Mouse (Mus musculus) forebrain, embryonic 16.5 days (tissue): Measurements from ENCODE around the gene Ush2a. TPM values are rescaled to one million over a fixed set of nuclear protein-coding genes. Genes with fewer than 3 reads are reported as not detected.

Source experiments
- ATAC-seq: fragments of 200-750 bp; cut with Nextera tagmentation; 2 replicates; pipeline ENCODE4 v1.8.0; 2017; ENCODE audit warnings: mild to moderate bottlenecking, moderate library complexity
- H3K27ac ChIP-seq: fragments of 300-500 bp; sonication (generic); 2 replicates; pipeline ENCODE4 v1.5.1; 2014; ENCODE audit warnings: low read length, control low read depth
- H3K27me3 ChIP-seq: fragments of 300-500 bp; sonication (generic); replicated peaks from 2 replicates; pipeline ENCODE4 v1.6.1; 2014; ENCODE audit warnings: low read length; ENCODE audit not compliant: control insufficient read depth, insufficient read depth
- H3K36me3 ChIP-seq: fragments of 300-500 bp; sonication (generic); 2 replicates; pipeline ENCODE4 v1.6.1; 2014; ENCODE audit not compliant: control insufficient read depth, insufficient read depth
- H3K4me1 ChIP-seq: fragments of 300-500 bp; sonication (generic); replicated peaks from 2 replicates; pipeline ENCODE4 v1.6.1; 2014; ENCODE audit warnings: low read length; ENCODE audit not compliant: control insufficient read depth, insufficient read depth
- H3K4me2 ChIP-seq: fragments of 300-500 bp; sonication (generic); 2 replicates; pipeline ENCODE4 v1.6.1; 2014; ENCODE audit warnings: mild to moderate bottlenecking, low read length, control low read depth
- H3K4me3 ChIP-seq: fragments of 300-500 bp; sonication (generic); replicated peaks from 2 replicates; pipeline ENCODE4 v1.5.1; 2014; ENCODE audit warnings: mild to moderate bottlenecking, low read length, control low read depth
- H3K9ac ChIP-seq: fragments of 300-500 bp; sonication (generic); replicated peaks from 2 replicates; pipeline ENCODE4 v1.6.1; 2014; ENCODE audit warnings: low read depth, low read length, control low read depth
- H3K9me3 ChIP-seq: fragments of 300-500 bp; sonication (generic); 2 replicates; pipeline ENCODE4 v1.6.1; 2016; ENCODE audit warnings: low read length; ENCODE audit not compliant: control insufficient read depth
- WGBS: fragments of 180-500 bp; shearing (Covaris S2); extraction: QIAGEN DNeasy Blood & Tissue Kit; methylation state at CpG from one replicate; pipeline ENCODE4 v1.1.7; 2014; 5-methylcytosine and 5-hydroxymethylcytosine counted together
- polyA plus RNA-seq: library from polyadenylated mRNA; unstranded; fragments of >200 nt; fragmentation: Nextera tagmentation; extraction: Ambion mirVana; gene quantifications from 2 replicates; pipeline ENCODE4 v1.2.1, GENCODE M21; 2015

Gene Ush2a
- polyA plus RNA-seq, 1 experiment from 2014 or later, result 0.32 TPM

DNA sequence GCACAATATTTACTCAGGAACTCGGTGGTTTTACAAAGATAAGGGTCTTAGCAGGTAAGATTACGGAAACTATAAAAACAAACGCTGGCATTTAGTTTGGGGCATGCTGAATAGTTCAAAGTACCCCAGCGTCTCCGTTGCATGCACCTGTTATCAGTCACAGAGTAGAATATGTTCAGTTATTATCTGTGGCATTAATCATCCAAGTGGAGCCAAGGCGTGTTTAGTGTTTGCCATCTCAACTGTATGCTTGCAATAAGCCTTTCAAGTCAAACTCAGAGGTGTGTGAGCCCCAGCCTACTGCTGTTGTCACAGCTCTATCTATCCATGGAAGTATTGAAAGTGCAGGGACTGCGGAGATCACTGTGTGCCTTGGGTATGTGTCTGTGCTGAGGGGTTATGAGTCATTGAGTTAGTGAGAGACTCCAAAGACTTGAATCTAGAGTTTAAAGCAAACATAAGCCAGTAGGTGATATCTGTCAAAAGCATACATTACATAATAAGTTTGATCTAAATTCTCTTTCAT, 473.0 kb downstream of the Ush2a start:
- no peak for ATAC-seq
- no peaks in the 10 kb centered on the region for H3K36me3 ChIP-seq
- 89% methylated on average over 7 of the region's 7 CpGs for WGBS
- H3K9ac ChIP-seq, result no peak overlapping the region
- H3K4me2 ChIP-seq, result no peak overlapping the region
- H3K27me3 ChIP-seq, result no peaks in the 10 kb centered on the region
- no peaks in the 10 kb centered on the region for H3K4me1 ChIP-seq
- peaks cover 3% of the 10 kb centered on the region; the same call in 1 of the 2 replicates for H3K9me3 ChIP-seq
- H3K27ac ChIP-seq, result no peak overlapping the region
- no peak overlapping the region for H3K4me3 ChIP-seq

DNA sequence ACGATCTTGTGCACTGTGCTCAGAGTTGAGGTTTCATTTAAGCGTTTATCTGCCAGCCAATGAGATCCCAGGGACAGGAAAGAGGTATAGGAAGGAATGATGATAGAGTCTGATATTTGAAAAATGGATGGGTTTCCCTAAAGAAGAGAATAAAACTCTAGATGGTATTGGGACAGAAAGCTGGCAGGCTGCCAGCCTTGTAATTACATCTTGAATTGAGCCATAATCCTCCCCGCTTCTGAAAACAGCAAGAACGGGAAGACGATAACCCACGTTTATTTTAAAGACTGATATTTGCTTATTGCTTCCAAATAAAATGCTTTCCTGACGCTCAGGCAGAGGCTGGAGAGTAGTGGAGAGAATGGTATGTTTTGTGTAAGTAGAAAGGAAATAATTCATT, 481.1 kb downstream of the Ush2a start:
- Histone ChIP-seq H3K27me3 (no peaks in the 10 kb centered on the region), H3K9me3 (no peaks in the 10 kb centered on the region), H3K36me3 (no peaks in the 10 kb centered on the region), H3K4me2 (no peak overlapping the region), H3K27ac (no peak overlapping the region), H3K4me3 (no peak overlapping the region), H3K4me1 (no peaks in the 10 kb centered on the region; the same call in 1 of the 2 replicates), H3K9ac (no peak overlapping the region)
- 37% methylated on average over 7 of the region's 7 CpGs for WGBS
- ATAC-seq, result no peak

DNA sequence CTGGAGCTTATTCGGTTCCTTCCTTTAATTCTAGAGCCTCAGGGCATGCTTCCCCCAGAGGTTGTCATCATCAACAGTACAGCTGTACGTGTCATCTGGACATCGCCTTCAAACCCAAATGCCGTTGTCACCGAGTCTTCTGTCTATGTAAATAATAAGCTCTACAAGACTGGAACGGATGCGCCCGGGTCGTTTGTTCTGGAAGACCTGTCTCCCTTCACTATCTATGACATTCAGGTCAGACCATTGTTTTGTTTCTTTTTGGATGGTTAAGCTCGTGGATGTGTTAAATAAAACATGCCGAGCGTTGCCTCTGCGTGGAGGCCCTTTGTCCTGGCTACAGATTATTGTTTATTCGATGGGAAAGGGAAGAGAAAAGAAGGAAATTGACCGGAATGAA, 493.2 kb downstream of the Ush2a start:
- no peaks in the 10 kb centered on the region for H3K27me3 ChIP-seq
- no peak overlapping the region for H3K4me3 ChIP-seq
- H3K27ac ChIP-seq, result no peak overlapping the region
- no peak overlapping the region for H3K9ac ChIP-seq
- no peaks in the 10 kb centered on the region for H3K4me1 ChIP-seq
- no peak for ATAC-seq
- no peaks in the 10 kb centered on the region for H3K36me3 ChIP-seq
- no peaks in the 10 kb centered on the region for H3K9me3 ChIP-seq
- 51% methylated on average over 15 of the region's 15 CpGs for WGBS
- H3K4me2 ChIP-seq, result no peak overlapping the region

DNA sequence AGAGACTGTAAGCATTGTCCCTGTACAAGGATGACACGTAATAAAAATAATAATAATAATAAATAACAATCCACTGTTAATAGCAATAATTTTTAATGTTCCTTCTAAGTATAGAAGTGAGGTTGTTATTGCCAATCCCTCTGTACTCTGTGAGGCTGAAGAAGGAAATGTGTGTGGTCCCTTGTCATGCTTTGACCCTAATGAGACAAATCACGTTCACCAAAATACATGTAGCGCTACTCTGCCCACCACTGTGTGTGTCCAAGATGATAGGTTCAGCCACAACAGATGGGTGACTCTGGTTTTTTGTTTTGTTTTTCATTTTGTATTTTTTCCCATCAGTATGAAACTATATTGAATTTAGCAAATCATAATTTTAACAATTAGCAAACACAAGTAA, 498.7 kb downstream of the Ush2a start:
- Histone ChIP-seq H3K4me1 (no peaks in the 10 kb centered on the region), H3K27ac (no peak overlapping the region), H3K4me3 (no peak overlapping the region), H3K36me3 (no peaks in the 10 kb centered on the region), H3K27me3 (no peaks in the 10 kb centered on the region), H3K4me2 (no peak overlapping the region), H3K9me3 (no peaks in the 10 kb centered on the region), H3K9ac (no peak overlapping the region)
- 72% methylated on average over 3 of the region's 3 CpGs for WGBS
- ATAC-seq, result no peak

DNA sequence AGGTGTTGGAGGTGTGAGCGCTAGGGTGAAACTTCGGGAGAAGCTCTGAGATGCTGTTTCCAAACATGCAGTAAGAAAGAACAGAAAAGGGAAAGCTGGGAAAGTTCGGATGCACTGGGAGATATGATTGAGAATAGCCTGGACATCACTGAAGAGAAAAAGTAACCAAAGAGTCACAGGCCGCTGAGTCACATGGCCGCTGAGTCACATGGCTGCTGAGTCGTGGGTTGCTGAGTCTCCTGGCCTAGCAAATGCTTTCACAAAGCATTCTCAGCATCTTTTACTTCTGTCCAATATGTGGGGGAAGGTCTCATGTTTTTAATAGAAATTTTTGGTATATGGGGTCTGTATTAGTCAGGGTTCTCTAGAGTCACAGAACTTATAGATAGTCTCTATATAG, 500.6 kb downstream of the Ush2a start:
- no peaks in the 10 kb centered on the region for H3K36me3 ChIP-seq
- no peak overlapping the region for H3K4me3 ChIP-seq
- ATAC-seq, result no peak
- H3K27ac ChIP-seq, result no peak overlapping the region
- H3K9me3 ChIP-seq, result no peaks in the 10 kb centered on the region
- no peak overlapping the region for H3K4me2 ChIP-seq
- 84% methylated on average over 6 of the region's 6 CpGs for WGBS
- H3K4me1 ChIP-seq, result no peaks in the 10 kb centered on the region
- no peak overlapping the region for H3K9ac ChIP-seq
- no peaks in the 10 kb centered on the region for H3K27me3 ChIP-seq

DNA sequence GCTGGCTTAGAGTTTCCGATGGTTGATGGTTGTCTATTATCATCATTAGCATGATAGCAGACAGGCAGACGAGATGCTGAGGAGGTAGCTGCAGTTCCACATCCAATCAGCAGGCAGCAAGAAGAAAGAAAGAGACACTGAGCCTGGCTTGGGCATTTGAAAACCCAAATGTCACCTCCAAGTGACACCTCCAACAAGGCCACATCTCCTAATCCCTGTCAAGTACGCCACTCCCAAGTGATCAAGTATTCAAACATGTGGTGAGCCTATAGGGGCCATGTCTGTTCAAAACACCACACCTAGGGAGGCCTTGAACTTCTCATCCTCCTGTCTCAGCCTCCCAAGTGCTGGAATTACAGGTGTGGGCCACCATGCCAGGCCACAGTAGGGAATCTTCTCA, 501.9 kb downstream of the Ush2a start:
- no peaks in the 10 kb centered on the region for H3K36me3 ChIP-seq
- H3K4me2 ChIP-seq, result no peak overlapping the region
- no peaks in the 10 kb centered on the region for H3K9me3 ChIP-seq
- 70% methylated on average over 3 of the region's 3 CpGs for WGBS
- H3K27ac ChIP-seq, result no peak overlapping the region
- H3K27me3 ChIP-seq, result no peaks in the 10 kb centered on the region
- no peak overlapping the region for H3K4me3 ChIP-seq
- no peak overlapping the region for H3K9ac ChIP-seq
- ATAC-seq, result no peak
- no peaks in the 10 kb centered on the region for H3K4me1 ChIP-seq

DNA sequence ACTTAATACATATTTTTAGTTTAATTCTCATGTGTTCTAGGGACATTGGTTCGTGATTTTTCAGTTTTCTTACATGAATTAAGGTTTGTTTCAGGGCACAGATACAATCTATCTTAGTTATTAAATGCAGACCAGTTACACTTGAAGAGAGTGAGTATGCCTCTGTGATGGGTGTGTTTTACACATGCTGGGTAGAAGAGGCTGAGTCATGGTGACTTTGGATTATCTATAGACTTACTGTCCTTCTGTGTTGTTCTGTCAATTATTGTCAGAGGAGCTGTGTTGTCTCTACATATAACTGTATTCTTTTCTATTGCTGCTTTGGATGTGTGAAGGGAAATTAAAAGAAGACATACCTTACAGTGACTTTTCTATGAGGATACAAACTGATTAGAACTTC, 509.0 kb downstream of the Ush2a start:
- H3K9me3 ChIP-seq, result peaks cover under 1% of the 10 kb centered on the region; the same call in 1 of the 2 replicates
- H3K4me3 ChIP-seq, result no peak overlapping the region
- H3K4me1 ChIP-seq, result peaks cover 4% of the 10 kb centered on the region; the same call in 1 of the 2 replicates
- WGBS, result 85% methylated on average over 1 of the region's 1 CpGs
- H3K9ac ChIP-seq, result no peak overlapping the region
- no peak overlapping the region for H3K4me2 ChIP-seq
- H3K27me3 ChIP-seq, result no peaks in the 10 kb centered on the region
- H3K36me3 ChIP-seq, result no peaks in the 10 kb centered on the region
- H3K27ac ChIP-seq, result no peak overlapping the region
- ATAC-seq, result no peak

DNA sequence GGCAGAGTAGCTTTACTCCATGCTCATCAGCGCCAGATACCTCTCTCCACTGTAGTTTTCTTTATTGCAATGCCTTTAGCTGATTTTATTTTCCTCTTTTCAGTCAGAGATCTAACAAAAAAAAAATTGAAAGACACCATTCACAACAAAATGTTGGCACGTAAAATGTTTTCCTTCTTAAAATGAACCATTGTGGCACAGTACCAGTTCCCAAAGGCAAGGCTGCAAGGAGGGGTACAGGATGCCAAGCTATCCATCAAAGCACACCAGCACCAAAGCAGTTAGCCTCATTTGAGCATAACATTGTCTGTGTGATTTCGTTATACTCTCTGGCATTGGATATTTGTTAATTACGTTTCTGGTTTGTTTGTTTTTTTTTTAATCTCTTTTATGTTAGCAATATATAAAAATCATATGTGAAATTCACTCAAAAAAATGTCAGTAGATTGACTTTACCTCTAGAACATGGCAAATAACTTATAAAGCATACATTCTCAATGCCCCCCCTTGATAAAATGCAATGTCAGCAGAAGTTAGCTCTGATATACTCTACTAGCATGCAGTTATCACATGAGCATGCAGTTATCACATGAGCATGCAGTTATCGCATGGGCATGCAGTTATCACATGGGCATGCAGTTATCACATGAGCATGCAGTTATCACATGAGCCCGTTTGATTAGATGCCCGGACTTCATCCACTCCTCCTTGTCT, 510.9 kb downstream of the Ush2a start:
- H3K9ac ChIP-seq, result no peak overlapping the region
- no peak overlapping the region for H3K27ac ChIP-seq
- ATAC-seq, result no peak
- H3K4me3 ChIP-seq, result no peak overlapping the region
- peaks cover 4% of the 10 kb centered on the region; the same call in 1 of the 2 replicates for H3K4me1 ChIP-seq
- 69% methylated on average over 7 of the region's 7 CpGs for WGBS
- H3K27me3 ChIP-seq, result no peaks in the 10 kb centered on the region
- H3K36me3 ChIP-seq, result no peaks in the 10 kb centered on the region
- peaks cover 3% of the 10 kb centered on the region; the same call in 1 of the 2 replicates for H3K9me3 ChIP-seq
- no peak overlapping the region for H3K4me2 ChIP-seq

DNA sequence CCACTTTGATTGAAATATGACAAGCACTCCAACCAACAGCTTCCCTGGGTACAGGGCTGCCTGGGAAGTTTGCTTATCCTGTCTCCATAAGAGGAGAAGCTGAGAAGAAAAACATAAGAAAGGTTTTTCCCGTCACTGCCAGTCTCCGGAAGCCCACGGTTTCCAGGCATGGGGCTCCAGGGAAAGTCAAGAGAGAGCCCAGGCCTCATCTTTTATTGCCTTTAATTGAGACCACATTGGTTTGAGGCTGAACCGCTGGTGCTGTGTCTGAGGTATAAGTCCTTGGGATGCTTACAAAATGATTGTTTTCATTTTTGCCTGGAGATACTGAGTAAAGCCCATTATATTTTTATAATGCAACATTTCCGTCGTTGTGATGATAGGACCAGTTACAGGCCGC, 511.8 kb downstream of the Ush2a start:
- no peak overlapping the region for H3K9ac ChIP-seq
- H3K27me3 ChIP-seq, result no peaks in the 10 kb centered on the region
- no peak for ATAC-seq
- H3K4me3 ChIP-seq, result no peak overlapping the region
- WGBS, result 85% methylated on average over 7 of the region's 7 CpGs
- H3K4me2 ChIP-seq, result no peak overlapping the region
- H3K27ac ChIP-seq, result no peak overlapping the region
- H3K9me3 ChIP-seq, result peaks cover 3% of the 10 kb centered on the region; the same call in 1 of the 2 replicates
- no peaks in the 10 kb centered on the region for H3K36me3 ChIP-seq
- peaks cover 4% of the 10 kb centered on the region; the same call in 1 of the 2 replicates for H3K4me1 ChIP-seq
